Mouse (Mus musculus): ENCODE results near the gene Hs2st1.

- TF ChIP-seq CEBPB (IDR thresholded peaks at IDR 0.05; ENCODE audit: low read depth) (no peak), CTCF (IDR thresholded peaks at IDR 0.05; ENCODE audit: control insufficient read depth, insufficient read depth, insufficient read length) (no peak), MYOG (IDR thresholded peaks at IDR 0.05; ENCODE audit: control insufficient read depth, extremely low read depth, insufficient read length) (no peak)
Measured at GRCm38 (mm10) chr3:144548186-144548845, 21.7 kb downstream of the Hs2st1 start.

All from C2C12 (cell line).